ENCODE assay signal across 8 mouse cellular contexts in genomic region chr3:121815549-121816235, GRCm38 (mm10). TPM values are rescaled to one million over a fixed set of nuclear protein-coding genes. Genes with fewer than 3 reads are reported as not detected.
DNase-seq lines count a peak whose midpoint lies in the region; ATAC-seq and TF ChIP-seq lines count a peak whose summit lies in the region.

No protein-coding gene starts in this region.

- TF ChIP-seq POLR2A in small intestine, adult 2 months (IDR thresholded peaks at IDR 0.05; ENCODE audit: low read depth, low read length): no peak

- H3K4me1 ChIP-seq in embryonic facial prominence, embryonic 15.5 days: peaks cover 36% of the 10 kb centered on the region
- peaks cover 41% of the 10 kb centered on the region for H3K4me1 ChIP-seq in limb, embryonic 13.5 days
- H3K4me1 ChIP-seq in small intestine, adult 2 months (ENCODE audit: control insufficient read depth, insufficient read depth, insufficient read length, low read length): peaks cover 28% of the 10 kb centered on the region

- no peaks in the 10 kb centered on the region for H3K9me3 ChIP-seq in embryonic facial prominence, embryonic 15.5 days (replicated peaks)
- H3K9me3 ChIP-seq in limb, embryonic 13.5 days: no peaks in the 10 kb centered on the region

- H3K4me3 ChIP-seq in embryonic facial prominence, embryonic 15.5 days (replicated peaks): peak overlapping the region; percentile 92
- peak overlapping the region; percentile 85 for H3K4me3 ChIP-seq in limb, embryonic 13.5 days
- H3K4me3 ChIP-seq in small intestine, adult 2 months (ENCODE audit: low read depth, low read length): peak overlapping the region; percentile 68

- H3K27ac ChIP-seq in embryonic facial prominence, embryonic 15.5 days (replicated peaks): peak overlapping the region; percentile 99
- H3K27ac ChIP-seq in limb, embryonic 13.5 days: peak overlapping the region; percentile 98
- peak overlapping the region; percentile 84 for H3K27ac ChIP-seq in small intestine, adult 2 months (ENCODE audit: insufficient read depth, low read depth, low read length)

- WGBS in embryonic facial prominence, embryonic 15.5 days: 11% methylated on average over 16 of the region's 16 CpGs
- 19% methylated on average over 16 of the region's 16 CpGs for WGBS in limb, embryonic 13.5 days
- WGBS in small intestine, adult 2 months: 16% methylated on average over 16 of the region's 16 CpGs

- H3K4me2 ChIP-seq in embryonic facial prominence, embryonic 15.5 days (replicated peaks): peak overlapping the region; percentile 65
- H3K4me2 ChIP-seq in limb, embryonic 13.5 days (replicated peaks): peak overlapping the region; percentile 65

- no peaks in the 10 kb centered on the region for H3K27me3 ChIP-seq in embryonic facial prominence, embryonic 15.5 days
- H3K27me3 ChIP-seq in limb, embryonic 13.5 days: no peaks in the 10 kb centered on the region
- no peaks in the 10 kb centered on the region for H3K27me3 ChIP-seq in small intestine, adult 2 months (ENCODE audit: control insufficient read depth, insufficient read depth, low read length)

- peak; percentile 41 for DNase-seq in embryo, embryonic 10.5 days (ENCODE audit: low spot score)
- no peak for DNase-seq in embryo, embryonic 9.5 days (ENCODE audit: extremely low spot score)
- peak; percentile 64 for DNase-seq in 3T3-L1 (ENCODE audit: low read depth, low spot score)
- no peak for DNase-seq in natural killer cell, adult 2 months (ENCODE audit: low spot score in 2 of 2)
- no peak for DNase-seq in right cerebral cortex, postnatal 4 days

- H3K36me3 ChIP-seq in embryonic facial prominence, embryonic 15.5 days: no peaks in the 10 kb centered on the region
- no peaks in the 10 kb centered on the region for H3K36me3 ChIP-seq in limb, embryonic 13.5 days
- no peaks in the 10 kb centered on the region; the same call in 1 of the 2 replicates for H3K36me3 ChIP-seq in small intestine, adult 2 months (ENCODE audit: control insufficient read depth, insufficient read depth, low read length)

- TF ChIP-seq CTCF in small intestine, adult 2 months (IDR thresholded peaks at IDR 0.05; ENCODE audit: extremely low read depth, insufficient read length, insufficient replicate concordance, low read depth, low read length): no peak

- H3K9ac ChIP-seq in embryonic facial prominence, embryonic 15.5 days: peak overlapping the region; percentile 91
- H3K9ac ChIP-seq in limb, embryonic 13.5 days: peak overlapping the region; percentile 92

- no peak for ATAC-seq in embryonic facial prominence, embryonic 15.5 days (ENCODE audit: insufficient number of reproducible peaks, low FRiP score, low TSS enrichment, low read depth)
- no peak for ATAC-seq in limb, embryonic 13.5 days (ENCODE audit: low FRiP score, low read depth)

RNA-seq across cellular contexts. Expression of gene Abcd3, which starts 0.6 kb away (rescaled TPM):
- 58.6 and 62.6 TPM in 2 replicates for polyA plus RNA-seq in embryonic facial prominence, embryonic 15.5 days (2015; fragmentation: Nextera tagmentation; extraction: Ambion mirVana)
- polyA plus RNA-seq in limb, embryonic 13.5 days (2015; fragmentation: Nextera tagmentation; extraction: Ambion mirVana): 58.7 and 60.4 TPM in 2 replicates
- polyA plus RNA-seq in small intestine, adult 2 months (2012; rRNA removed): 5.8 and 13.0 TPM in 2 replicates

Comparison
In these comparisons a context has a peak if more than half of its experiments do, and no peak if none do; other contexts are left out.
1. DNase-seq: peak in embryo, embryonic 10.5 days (single experiment) and 3T3-L1 (single experiment); none in embryo, embryonic 9.5 days (single experiment), natural killer cell, adult 2 months (0 of 2) and right cerebral cortex, postnatal 4 days (single experiment).
2. Peak in every context shown above with its lines, with median percentiles within 50 percentile points of each other: H3K27ac ChIP-seq and H3K4me3 ChIP-seq.